Mouse (Mus musculus): ENCODE data around the gene Arl4d.

GRCm38 (mm10) chr11:101665636-101665992, 273 bp downstream of the Arl4d start:
- TF ChIP-seq CTCF (IDR thresholded peaks at IDR 0.05; ENCODE audit: low read depth): no peak
- TF ChIP-seq EP300 (IDR thresholded peaks at IDR 0.05; ENCODE audit: low read depth): no peak

Data from heart, postnatal 0 days (tissue).